Mouse (Mus musculus): ENCODE data around the gene Pik3r6. TPM values are rescaled to one million over a fixed set of nuclear protein-coding genes. Genes with fewer than 3 reads are reported as not detected.
A peak's percentile ranks its signal among the peaks of the same experiment; 100 is the strongest.

Pik3r6 gene
- polyA plus RNA-seq, 1 experiment from 2014 or later, result 5.6 TPM

DNA sequence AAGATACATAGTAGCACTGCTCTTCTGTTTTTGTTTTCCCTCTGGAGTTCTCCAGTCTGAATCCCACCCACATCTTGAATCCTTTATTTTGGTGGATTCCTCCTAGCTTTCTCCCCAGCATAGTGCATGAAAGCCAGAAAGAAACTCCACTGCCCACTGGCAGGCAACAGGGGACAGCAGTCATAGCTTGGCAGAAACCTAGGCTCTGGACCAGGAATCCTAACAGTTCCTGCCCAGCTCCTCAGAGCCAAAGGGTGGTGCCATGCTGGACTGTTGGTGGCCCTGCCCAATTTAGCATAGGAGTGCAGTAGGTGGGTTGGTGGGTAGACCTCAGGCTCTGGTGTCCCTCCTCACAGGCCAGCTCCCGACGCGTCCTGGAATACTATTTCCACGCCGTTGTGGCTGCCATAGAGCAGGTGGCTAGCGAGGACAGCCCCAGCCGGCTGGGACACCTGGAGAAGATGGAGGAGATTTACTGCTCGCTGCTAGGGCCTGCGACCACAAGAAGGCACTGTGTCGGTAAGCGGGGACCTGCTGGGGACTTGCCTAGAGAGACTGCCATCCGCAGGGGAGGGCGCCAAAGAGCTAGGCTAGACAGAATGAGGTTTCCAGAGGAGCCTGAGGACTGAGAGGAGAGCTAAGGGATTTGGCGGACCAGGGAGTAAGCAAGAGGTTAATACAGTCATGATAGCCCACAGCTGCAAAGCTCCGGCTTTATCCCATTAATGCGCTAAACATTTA is 28.4 kb downstream of the Pik3r6 start:
- peak; percentile 76 for DNase-seq
- no peaks in the 10 kb centered on the region for H3K9me3 ChIP-seq (ENCODE audit: low read depth, low read length)
- TF ChIP-seq CTCF (IDR thresholded peaks at IDR 0.05; ENCODE audit: low read depth), result peak; percentile 73
- H3K4me1 ChIP-seq (ENCODE audit: insufficient read depth), result no peaks in the 10 kb centered on the region
- ATAC-seq (ENCODE audit: insufficient read depth), result peak; percentile 65
- H3K27me3 ChIP-seq (ENCODE audit: insufficient read depth, low read length), result no peaks in the 10 kb centered on the region
- no peak overlapping the region for H3K4me3 ChIP-seq (ENCODE audit: low read depth, low read length)
- H3K36me3 ChIP-seq (ENCODE audit: insufficient read depth), result no peaks in the 10 kb centered on the region
- H3K4me2 ChIP-seq, result no peak overlapping the region
- H3K27ac ChIP-seq (ENCODE audit: low read depth), result no peak overlapping the region
- WGBS, result 24% methylated on average over 16 of the region's 16 CpGs
- H3K9ac ChIP-seq, result no peak overlapping the region

- no peak overlapping the region for H3K27ac ChIP-seq (ENCODE audit: low read depth)
- no peaks in the 10 kb centered on the region for H3K36me3 ChIP-seq (ENCODE audit: insufficient read depth)
- DNase-seq (no peak), ATAC-seq (ENCODE audit: insufficient read depth) (no peak)
- no peaks in the 10 kb centered on the region for H3K9me3 ChIP-seq (ENCODE audit: low read depth, low read length)
- H3K9ac ChIP-seq, result no peak overlapping the region
- WGBS, result 40% methylated on average over 11 of the region's 11 CpGs
- no peaks in the 10 kb centered on the region for H3K27me3 ChIP-seq (ENCODE audit: insufficient read depth, low read length)
- no peak overlapping the region for H3K4me3 ChIP-seq (ENCODE audit: low read depth, low read length)
- TF ChIP-seq CTCF (IDR thresholded peaks at IDR 0.05; ENCODE audit: low read depth), result no peak
- H3K4me1 ChIP-seq (ENCODE audit: insufficient read depth), result no peaks in the 10 kb centered on the region
- no peak overlapping the region for H3K4me2 ChIP-seq
These were observed 29.2 kb downstream of the Pik3r6 start for GRCm38 (mm10) chr11:68531941-68532535.

DNA sequence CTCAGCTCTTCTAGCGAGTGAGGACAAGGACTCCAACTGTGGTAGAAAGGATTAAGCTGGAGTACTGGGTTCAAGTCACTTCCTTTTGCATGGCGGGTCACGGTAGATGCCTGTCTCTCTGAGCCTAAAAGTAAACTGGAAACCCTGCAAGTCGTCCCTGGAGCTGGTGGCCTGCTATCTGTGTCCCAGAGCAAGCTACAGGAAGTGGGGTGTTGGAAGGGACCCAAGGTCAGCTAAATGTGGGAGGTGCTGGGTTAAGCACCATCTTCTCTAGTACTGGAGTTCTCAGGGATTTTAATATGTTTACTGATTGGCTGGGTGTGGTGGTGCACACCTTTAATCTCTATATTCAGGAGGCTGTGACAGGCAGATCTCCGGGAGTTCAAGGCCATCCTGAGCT is 30.0 kb downstream of the Pik3r6 start:
- Histone ChIP-seq H3K9me3 (ENCODE audit: low read depth, low read length) (no peaks in the 10 kb centered on the region), H3K4me1 (ENCODE audit: insufficient read depth) (no peaks in the 10 kb centered on the region), H3K9ac (no peak overlapping the region), H3K36me3 (ENCODE audit: insufficient read depth) (no peaks in the 10 kb centered on the region), H3K4me3 (ENCODE audit: low read depth, low read length) (no peak overlapping the region), H3K27me3 (ENCODE audit: insufficient read depth, low read length) (no peaks in the 10 kb centered on the region), H3K27ac (ENCODE audit: low read depth) (no peak overlapping the region), H3K4me2 (no peak overlapping the region)
- DNase-seq (no peak), ATAC-seq (ENCODE audit: insufficient read depth) (no peak)
- 64% methylated on average over 5 of the region's 5 CpGs for WGBS
- no peak for TF ChIP-seq CTCF (IDR thresholded peaks at IDR 0.05; ENCODE audit: low read depth)

GRCm38 (mm10) chr11:68533971-68534475 is 31.2 kb downstream of the Pik3r6 start:
- H3K36me3 ChIP-seq (ENCODE audit: insufficient read depth), result no peaks in the 10 kb centered on the region
- H3K4me2 ChIP-seq, result no peak overlapping the region
- ATAC-seq (ENCODE audit: insufficient read depth), result no peak
- 83% methylated on average over 6 of the region's 6 CpGs for WGBS
- H3K9me3 ChIP-seq (ENCODE audit: low read depth, low read length), result no peaks in the 10 kb centered on the region
- no peak overlapping the region for H3K4me3 ChIP-seq (ENCODE audit: low read depth, low read length)
- TF ChIP-seq CTCF (IDR thresholded peaks at IDR 0.05; ENCODE audit: low read depth), result no peak
- no peak overlapping the region for H3K9ac ChIP-seq
- 0 out of 2 replicates have a peak, but pooled peaks cover 1% of the 10 kb centered on the region for H3K4me1 ChIP-seq (ENCODE audit: insufficient read depth)
- no peak for DNase-seq
- H3K27me3 ChIP-seq (ENCODE audit: insufficient read depth, low read length), result no peaks in the 10 kb centered on the region
- no peak overlapping the region for H3K27ac ChIP-seq (ENCODE audit: low read depth)

DNA sequence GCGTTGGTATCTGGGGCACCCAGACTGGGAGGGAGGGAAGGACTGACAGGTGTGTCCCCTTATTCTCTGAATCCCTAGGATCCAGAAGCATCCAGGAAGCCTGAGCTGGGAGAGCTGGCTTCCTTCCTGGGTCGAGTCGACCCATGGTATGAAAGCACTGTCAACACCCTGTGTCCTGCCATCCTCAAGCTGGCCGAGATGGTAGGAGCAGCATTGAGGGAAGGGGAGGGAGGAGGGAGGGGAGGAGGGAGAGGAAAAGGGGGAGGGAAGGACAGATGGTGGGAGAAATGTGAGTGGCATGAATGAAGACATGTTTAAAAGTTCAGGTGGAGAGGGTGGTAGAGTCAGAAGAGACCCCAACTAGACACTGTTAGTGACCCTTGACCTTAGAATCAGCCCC is 33.2 kb downstream of the Pik3r6 start:
- no peaks in the 10 kb centered on the region for H3K27me3 ChIP-seq (ENCODE audit: insufficient read depth, low read length)
- no peak for TF ChIP-seq CTCF (IDR thresholded peaks at IDR 0.05; ENCODE audit: low read depth)
- 42% methylated on average over 4 of the region's 4 CpGs for WGBS
- no peak overlapping the region for H3K9ac ChIP-seq
- H3K4me2 ChIP-seq, result no peak overlapping the region
- no peak overlapping the region for H3K27ac ChIP-seq (ENCODE audit: low read depth)
- H3K4me3 ChIP-seq (ENCODE audit: low read depth, low read length), result no peak overlapping the region
- 0 out of 2 replicates have a peak, but pooled peaks cover 3% of the 10 kb centered on the region for H3K4me1 ChIP-seq (ENCODE audit: insufficient read depth)
- H3K36me3 ChIP-seq (ENCODE audit: insufficient read depth), result no peaks in the 10 kb centered on the region
- ATAC-seq (ENCODE audit: insufficient read depth) (no peak), DNase-seq (no peak)
- no peaks in the 10 kb centered on the region for H3K9me3 ChIP-seq (ENCODE audit: low read depth, low read length)

GRCm38 (mm10) chr11:68536465-68536864 is 33.6 kb downstream of the Pik3r6 start:
- Histone ChIP-seq H3K4me3 (ENCODE audit: low read depth, low read length) (no peak overlapping the region), H3K4me2 (0 out of 2 replicates have a peak overlapping the region, but pooled peaks have one; percentile 3), H3K27me3 (ENCODE audit: insufficient read depth, low read length) (no peaks in the 10 kb centered on the region), H3K27ac (ENCODE audit: low read depth) (no peak overlapping the region), H3K36me3 (ENCODE audit: insufficient read depth) (no peaks in the 10 kb centered on the region), H3K4me1 (ENCODE audit: insufficient read depth) (0 out of 2 replicates have a peak, but pooled peaks cover 3% of the 10 kb centered on the region), H3K9me3 (ENCODE audit: low read depth, low read length) (no peaks in the 10 kb centered on the region), H3K9ac (no peak overlapping the region)
- no peak for TF ChIP-seq CTCF (IDR thresholded peaks at IDR 0.05; ENCODE audit: low read depth)
- peak; percentile 72 for DNase-seq
- 29% methylated on average over 4 of the region's 4 CpGs for WGBS
- ATAC-seq (ENCODE audit: insufficient read depth), result no peak

- Histone ChIP-seq H3K4me1 (ENCODE audit: insufficient read depth) (0 out of 2 replicates have a peak, but pooled peaks cover 3% of the 10 kb centered on the region), H3K9ac (no peak overlapping the region), H3K36me3 (ENCODE audit: insufficient read depth) (no peaks in the 10 kb centered on the region), H3K27me3 (ENCODE audit: insufficient read depth, low read length) (no peaks in the 10 kb centered on the region), H3K9me3 (ENCODE audit: low read depth, low read length) (no peaks in the 10 kb centered on the region), H3K27ac (ENCODE audit: low read depth) (no peak overlapping the region), H3K4me3 (ENCODE audit: low read depth, low read length) (no peak overlapping the region), H3K4me2 (no peak overlapping the region)
- no peak for TF ChIP-seq CTCF (IDR thresholded peaks at IDR 0.05; ENCODE audit: low read depth)
- no peak for DNase-seq
- 50% methylated on average over 5 of the region's 5 CpGs for WGBS
- ATAC-seq (ENCODE audit: insufficient read depth), result no peak
These were observed 36.8 kb downstream of the Pik3r6 start for GRCm38 (mm10) chr11:68539621-68540020.

Data from lung, embryonic 14.5 days (tissue).